ENCODE assay signal across 8 mouse cellular contexts in genomic region chr4:41614156-41614555, GRCm38 (mm10). TPM values are rescaled to one million over a fixed set of nuclear protein-coding genes. Genes with fewer than 3 reads are reported as not detected.
DNase-seq lines count a peak whose midpoint lies in the region; ATAC-seq and TF ChIP-seq lines count a peak whose summit lies in the region.

No protein-coding gene starts in this region.

- no peak for TF ChIP-seq EP300 in lung, postnatal 0 days (IDR thresholded peaks at IDR 0.05)

- ATAC-seq in lung, postnatal 0 days, result peak; percentile 28; the same call in 1 of the 2 replicates

- H3K27me3 ChIP-seq in lung, postnatal 0 days (replicated peaks; ENCODE audit: insufficient read depth, low read length), result no peaks in the 10 kb centered on the region

- H3K9ac ChIP-seq in lung, postnatal 0 days (replicated peaks; ENCODE audit: low read depth), result no peak overlapping the region

- no peak overlapping the region for H3K27ac ChIP-seq in cortical plate, adult 2 months (ENCODE audit: insufficient read depth, low read length)
- no peak overlapping the region for H3K27ac ChIP-seq in lung, postnatal 0 days (ENCODE audit: low read length)

- H3K4me3 ChIP-seq in cortical plate, adult 2 months (ENCODE audit: insufficient read depth, low read length), result no peak overlapping the region
- H3K4me3 ChIP-seq in lung, postnatal 0 days (ENCODE audit: low read depth, low read length), result no peak overlapping the region

- no peak overlapping the region for H3K4me2 ChIP-seq in lung, postnatal 0 days (replicated peaks; ENCODE audit: low read depth, low read length)

- no peaks in the 10 kb centered on the region for H3K9me3 ChIP-seq in lung, postnatal 0 days (ENCODE audit: low read length)

- WGBS in lung, postnatal 0 days, result 8% methylated on average over 7 of the region's 7 CpGs

- H3K36me3 ChIP-seq in lung, postnatal 0 days (ENCODE audit: insufficient read depth, low read length), result no peaks in the 10 kb centered on the region

- DNase-seq in CD4-positive, CD25-positive, alpha-beta regulatory T cell, adult 2 months (ENCODE audit: low read depth, low spot score), result peak; percentile 77
- DNase-seq in adrenal gland, adult 18-20 months (ENCODE audit: low spot score in 2 of 2), result peak; percentile 76 to 79
- peak; percentile 53 to 76 for DNase-seq in heart, adult 9 months (ENCODE audit: low spot score in 2 of 2)
- DNase-seq in layer of hippocampus, adult 11-12 months (ENCODE audit: low spot score), result peak; percentile 89
- DNase-seq in lung, postnatal 0 days (ENCODE audit: low spot score), result peak; percentile 84
- peak; percentile 54 for DNase-seq in ovary, postnatal 36 days (ENCODE audit: low spot score)
- peak; percentile 42 to 56 for DNase-seq in thymus, postnatal 36 days

- peak; percentile 96 for TF ChIP-seq CTCF in cortical plate, adult 2 months (IDR thresholded peaks at IDR 0.05; ENCODE audit: extremely low read depth, insufficient read depth, low read length)
- peak; percentile 98 for TF ChIP-seq CTCF in lung, postnatal 0 days (IDR thresholded peaks at IDR 0.05)

- no peaks in the 10 kb centered on the region for H3K4me1 ChIP-seq in cortical plate, adult 2 months (ENCODE audit: control insufficient read depth, insufficient read depth, low read length)
- H3K4me1 ChIP-seq in lung, postnatal 0 days (ENCODE audit: insufficient read depth, low read depth, low read length), result no peaks in the 10 kb centered on the region

- no peak for TF ChIP-seq POLR2A in cortical plate, adult 2 months (IDR thresholded peaks at IDR 0.05; ENCODE audit: extremely low read depth, insufficient read depth, low read length)

RNA-seq across cellular contexts. Expression of gene Enho, which starts 26.0 kb away (rescaled TPM):
- 1 to 10 TPM; 2.3 to 4.1 TPM for total RNA-seq in adrenal gland, adult 18-20 months (2021)
- 88.2 and 97.6 TPM in 2 replicates for polyA plus RNA-seq in cortical plate, adult 2 months (2012; rRNA removed)
- 18.9 and 25.0 TPM in 2 replicates for polyA plus RNA-seq in lung, postnatal 0 days (2015; fragmentation: Nextera tagmentation; extraction: Ambion mirVana)

RNA-seq across cellular contexts. Expression of gene Dnaic1, which starts 44.6 kb away (rescaled TPM):
- total RNA-seq in adrenal gland, adult 18-20 months (2021), result not detected
- 9.8 and 12.5 TPM in 2 replicates for polyA plus RNA-seq in cortical plate, adult 2 months (2012; rRNA removed)
- polyA plus RNA-seq in lung, postnatal 0 days (2015; fragmentation: Nextera tagmentation; extraction: Ambion mirVana), result 8.9 and 9.0 TPM in 2 replicates

RNA-seq across cellular contexts. Expression of gene Fam219a, which starts 44.8 kb away (rescaled TPM):
- total RNA-seq in adrenal gland, adult 18-20 months (2021), result 10 to 100 TPM; 15.7 to 20.2 TPM
- polyA plus RNA-seq in cortical plate, adult 2 months (2012; rRNA removed), result 159 and 165 TPM in 2 replicates
- polyA plus RNA-seq in lung, postnatal 0 days (2015; fragmentation: Nextera tagmentation; extraction: Ambion mirVana), result 4.7 and 5.2 TPM in 2 replicates

Comparison
In these comparisons a context has a peak if more than half of its experiments do, and no peak if none do; other contexts are left out.
1. RNA of gene Fam219a, which starts 44.8 kb away (polyA plus RNA-seq): 159 to 165 TPM in cortical plate, adult 2 months; 4.7 to 5.2 TPM in lung, postnatal 0 days; every median in the first group is over 10 times any median in the second.
2. Peak in every context shown above with its lines, with median percentiles within 50 percentile points of each other: DNase-seq.